ENCODE assay signal across 8 mouse cellular contexts in the genomic region with DNA sequence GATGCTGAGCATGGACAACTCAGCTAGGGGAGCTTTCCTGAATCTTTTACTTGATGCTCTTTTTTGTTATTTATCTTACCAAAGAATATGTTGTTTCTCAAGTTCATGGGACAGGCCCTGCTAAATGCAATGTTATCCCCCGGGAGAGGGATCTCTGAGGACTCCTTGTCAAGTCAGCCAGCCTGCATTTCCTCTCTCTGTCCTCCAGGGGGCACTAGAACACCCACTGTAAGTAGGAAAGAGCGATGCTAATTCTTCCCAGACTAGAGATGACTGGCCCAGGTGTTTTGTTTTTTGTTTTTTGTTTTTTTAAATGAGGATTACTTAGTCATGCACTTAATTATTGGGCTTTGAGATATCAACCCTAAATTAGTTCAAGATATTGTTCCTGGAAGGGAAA.
A peak's percentile ranks its signal among the peaks of the same experiment; 100 is the strongest.
DNase-seq lines count a peak whose midpoint lies in the region; ATAC-seq lines count a peak whose summit lies in the region.

No protein-coding gene starts in this region.

- DNase-seq in heart, adult 11 months: peak; percentile 92
- no peak for DNase-seq in heart, postnatal 25 days (ENCODE audit: low spot score)
- DNase-seq in CD8-positive naive resting alpha-beta T cell, adult 2 months (ENCODE audit: low read depth in 2 of 2, low spot score in 2 of 2): peak; percentile 23 to 45
- DNase-seq in brain, embryonic 18.5 days (ENCODE audit: low read depth, low spot score): peak; percentile 34
- peak; percentile 78 for DNase-seq in layer of hippocampus, adult 9-10 months (ENCODE audit: low spot score)
- peak; percentile 29 for DNase-seq in retina, adult 2 months (ENCODE audit: low read depth, low spot score)

- peak; percentile 63; the same call in 1 of the 2 replicates for ATAC-seq in granulocyte monocyte progenitor cell, adult 5-6 weeks (replicated peaks; ENCODE audit: poor library complexity, severe bottlenecking)
- no peak for ATAC-seq in activated CD4-positive, CD25-positive, alpha-beta regulatory T cell, adult 4 months

- intact Hi-C loops in heart, postnatal 25 days (cut with DNase I): loop anchor here (2.0 kb wide), 2 partner anchors 40 to 274 kb away; no protein-coding TSS in a partner anchor
